Mouse (Mus musculus): ENCODE results near the gene Eya2.
"Not testable (repeated sequence)": the region's sequence is repeated elsewhere in the genome, so short reads cannot be mapped to it uniquely, and the experiment has no call there.

Gene Eya2

GRCm38 (mm10) chr2:165782324-165782723 is 187.5 kb downstream of the Eya2 start:
- DNase-seq (ENCODE audit: low read depth) = peak; percentile 88

- no peak for DNase-seq (ENCODE audit: low read depth)
These were observed 190.6 kb downstream of the Eya2 start for GRCm38 (mm10) chr2:165785312-165786036.

GRCm38 (mm10) chr2:165786467-165786866 is 191.6 kb downstream of the Eya2 start:
- peak; percentile 48 for DNase-seq (ENCODE audit: low read depth)

- peak; percentile 46 for DNase-seq (ENCODE audit: low read depth)
These were observed 193.2 kb downstream of the Eya2 start for GRCm38 (mm10) chr2:165788005-165788404.

GRCm38 (mm10) chr2:165788796-165789195 is 194.0 kb downstream of the Eya2 start:
- DNase-seq (ENCODE audit: low read depth) = no peak

GRCm38 (mm10) chr2:165789667-165790066 is 194.8 kb downstream of the Eya2 start:
- no peak for DNase-seq (ENCODE audit: low read depth)

GRCm38 (mm10) chr2:165791026-165791425 is 196.2 kb downstream of the Eya2 start:
- no peak for DNase-seq (ENCODE audit: low read depth)

- peak; percentile 72 for DNase-seq (ENCODE audit: low read depth)
These were observed 196.8 kb downstream of the Eya2 start for GRCm38 (mm10) chr2:165791657-165792056.

GRCm38 (mm10) chr2:165792431-165793282 is 197.8 kb downstream of the Eya2 start:
- no peak for DNase-seq (ENCODE audit: low read depth)

- no peak for DNase-seq (ENCODE audit: low read depth)
These were observed 198.4 kb downstream of the Eya2 start for GRCm38 (mm10) chr2:165793283-165793638.

- no peak for DNase-seq (ENCODE audit: low read depth)
These were observed 203.0 kb downstream of the Eya2 start for GRCm38 (mm10) chr2:165797876-165798275.

GRCm38 (mm10) chr2:165800174-165800573 is 205.3 kb downstream of the Eya2 start:
- DNase-seq (ENCODE audit: low read depth) = not testable (repeated sequence)

- no peak for DNase-seq (ENCODE audit: low read depth)
These were observed 213.5 kb downstream of the Eya2 start for GRCm38 (mm10) chr2:165808179-165808975.

- no peak for DNase-seq (ENCODE audit: low read depth)
These were observed 214.3 kb downstream of the Eya2 start for GRCm38 (mm10) chr2:165809091-165809490.

GRCm38 (mm10) chr2:165809901-165810477 is 215.2 kb downstream of the Eya2 start:
- no peak for DNase-seq (ENCODE audit: low read depth)

GRCm38 (mm10) chr2:165811536-165811935 is 216.7 kb downstream of the Eya2 start:
- DNase-seq (ENCODE audit: low read depth) = peak; percentile 54

- DNase-seq (ENCODE audit: low read depth) = no peak
These were observed 218.1 kb downstream of the Eya2 start for GRCm38 (mm10) chr2:165812889-165813288.

- no peak for DNase-seq (ENCODE audit: low read depth)
These were observed 220.5 kb downstream of the Eya2 start for GRCm38 (mm10) chr2:165815103-165815880.

GRCm38 (mm10) chr2:165817437-165817836 is 222.6 kb downstream of the Eya2 start:
- DNase-seq (ENCODE audit: low read depth) = no peak

- no peak for DNase-seq (ENCODE audit: low read depth)
These were observed 223.7 kb downstream of the Eya2 start for GRCm38 (mm10) chr2:165818570-165818969.
